Mouse (Mus musculus) small intestine, adult 2 months (tissue): ENCODE results near the gene Adcy4. TPM values are rescaled to one million over a fixed set of nuclear protein-coding genes. Genes with fewer than 3 reads are reported as not detected.
"Not testable (repeated sequence)": the region's sequence is repeated elsewhere in the genome, so short reads cannot be mapped to it uniquely, and the experiment has no call there.

ENCODE experiments used
- H3K27ac ChIP-seq: fragments of 200-500 bp; 2 replicates; pipeline ENCODE4 v1.5.1; 2012; ENCODE audit warnings: low read depth, low read length, control low read depth, inconsistent platforms; ENCODE audit not compliant: insufficient read depth
- H3K27me3 ChIP-seq: fragments of 200-500 bp; 2 replicates; pipeline ENCODE4 v1.6.1; 2012; ENCODE audit warnings: mild to moderate bottlenecking, moderate library complexity, low read length, inconsistent platforms; ENCODE audit not compliant: control insufficient read depth, insufficient read depth
- H3K36me3 ChIP-seq: fragments of 200-500 bp; 2 replicates; pipeline ENCODE4 v1.6.1; 2012; ENCODE audit warnings: mild to moderate bottlenecking, low read length, control low read depth, inconsistent platforms; ENCODE audit not compliant: control insufficient read depth, insufficient read depth
- H3K4me1 ChIP-seq: fragments of 200-500 bp; 2 replicates; pipeline ENCODE4 v1.6.1; 2012; ENCODE audit warnings: low read length, inconsistent platforms, mixed read lengths; ENCODE audit not compliant: control insufficient read depth, insufficient read depth, insufficient read length
- H3K4me3 ChIP-seq: fragments of 200-500 bp; 2 replicates; pipeline ENCODE4 v1.5.1; 2012; ENCODE audit warnings: low read depth, mild to moderate bottlenecking, control low read depth, inconsistent platforms, low read length, moderate library complexity
- CTCF ChIP-seq: fragments of 200-500 bp; IDR thresholded peaks from 2 replicates; pipeline ENCODE4 v1.5.1; 2012; ENCODE audit warnings: low read depth, mild to moderate bottlenecking, control low read depth, inconsistent platforms, low read length, moderate library complexity, mixed read lengths; ENCODE audit not compliant: insufficient replicate concordance, insufficient read length; ENCODE audit errors: extremely low read depth
- POLR2A ChIP-seq: fragments of 200-500 bp; IDR thresholded peaks from 2 replicates; pipeline ENCODE4 v1.6.1; 2012; ENCODE audit warnings: low read depth, mild to moderate bottlenecking, control low read depth, inconsistent platforms, low read length, moderate library complexity
- WGBS: fragments of 180-500 bp; shearing (Covaris S2); methylation state at CpG from one replicate; pipeline ENCODE4 v1.1.7; 2018; 5-methylcytosine and 5-hydroxymethylcytosine counted together
- polyA plus RNA-seq: library from polyadenylated mRNA; depleted of rRNA; stranded (reverse); fragments of >200 nt; gene quantifications from 2 replicates; pipeline ENCODE4 v1.2.3, GENCODE M21; 2012

Adcy4 gene
- polyA plus RNA-seq, 1 experiment: 6.1 TPM

DNA sequence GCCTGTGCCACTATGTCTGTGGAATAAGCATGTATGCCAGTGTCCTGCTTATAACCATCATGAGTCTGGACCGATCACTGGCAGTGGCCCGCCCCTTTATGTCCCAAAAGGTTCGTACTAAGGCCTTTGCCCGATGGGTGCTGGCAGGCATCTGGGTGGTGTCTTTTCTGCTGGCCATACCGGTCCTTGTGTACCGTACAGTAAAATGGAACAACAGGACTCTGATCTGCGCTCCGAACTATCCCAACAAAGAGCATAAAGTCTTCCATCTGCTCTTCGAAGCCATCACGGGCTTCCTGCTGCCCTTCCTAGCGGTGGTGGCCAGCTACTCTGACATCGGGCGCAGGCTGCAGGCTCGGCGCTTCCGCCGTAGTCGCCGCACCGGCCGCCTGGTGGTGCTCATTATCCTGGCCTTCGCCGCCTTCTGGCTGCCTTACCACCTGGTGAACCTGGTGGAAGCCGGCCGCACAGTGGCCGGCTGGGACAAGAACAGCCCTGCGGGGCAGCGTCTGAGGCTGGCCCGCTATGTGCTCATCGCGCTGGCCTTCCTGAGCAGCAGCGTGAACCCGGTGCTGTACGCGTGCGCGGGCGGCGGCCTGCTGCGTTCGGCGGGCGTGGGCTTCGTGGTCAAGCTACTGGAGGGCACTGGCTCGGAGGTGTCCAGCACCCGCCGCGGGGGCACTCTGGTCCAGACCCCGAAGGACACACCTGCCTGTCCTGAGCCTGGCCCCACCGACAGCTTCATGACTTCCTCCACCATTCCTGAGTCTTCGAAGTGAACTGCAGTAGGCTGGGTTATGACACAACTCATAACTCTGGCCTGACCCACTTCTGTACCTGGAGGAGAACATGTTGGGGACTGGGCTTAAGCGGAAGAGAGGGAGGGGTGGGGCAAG, 16.1 kb downstream of the Adcy4 start:
- H3K4me1 ChIP-seq: peaks cover 20% of the 10 kb centered on the region
- H3K27me3 ChIP-seq: 0 out of 2 replicates have a peak, but pooled peaks cover 1% of the 10 kb centered on the region
- 6% methylated on average over 52 of the region's 52 CpGs for WGBS
- H3K36me3 ChIP-seq: no peaks in the 10 kb centered on the region
- H3K4me3 ChIP-seq: peak overlapping the region; percentile 57
- H3K27ac ChIP-seq: no peak overlapping the region
- TF ChIP-seq CTCF: 0 out of 2 replicates have a peak, but pooled peaks have one; percentile 47
- 0 out of 2 replicates have a peak, but pooled peaks have one; percentile 27 for TF ChIP-seq POLR2A

DNA sequence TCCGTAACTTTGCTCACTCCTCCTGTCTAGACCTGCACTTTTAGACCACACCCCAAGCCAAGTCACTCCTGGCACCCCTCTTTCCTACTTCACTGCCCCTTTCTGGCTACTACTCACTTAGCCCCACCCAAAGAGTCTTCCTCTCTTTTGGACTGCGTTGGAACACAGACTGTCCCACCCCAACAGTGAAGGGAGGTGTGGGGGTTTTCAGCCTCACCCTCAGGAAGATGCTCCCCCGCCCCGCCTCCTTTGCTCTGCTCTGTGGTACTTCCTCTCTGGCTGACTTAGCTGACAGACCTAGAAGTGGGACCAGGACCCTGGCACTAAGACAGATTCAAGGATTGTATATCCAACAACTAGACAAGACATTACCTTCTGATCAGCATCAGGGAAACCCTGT, 18.2 kb downstream of the Adcy4 start, which contains the start of gene Ltb4r1:
Gene Ltb4r1 (plus strand): TSS at position 267 of the 400 bp plus-strand sequence.
- H3K27ac ChIP-seq: peak within 1 kb of the TSS; percentile 61; the same call in 1 of the 2 replicates
- WGBS: 60% methylated on average over 4 of the region's 4 CpGs

DNA sequence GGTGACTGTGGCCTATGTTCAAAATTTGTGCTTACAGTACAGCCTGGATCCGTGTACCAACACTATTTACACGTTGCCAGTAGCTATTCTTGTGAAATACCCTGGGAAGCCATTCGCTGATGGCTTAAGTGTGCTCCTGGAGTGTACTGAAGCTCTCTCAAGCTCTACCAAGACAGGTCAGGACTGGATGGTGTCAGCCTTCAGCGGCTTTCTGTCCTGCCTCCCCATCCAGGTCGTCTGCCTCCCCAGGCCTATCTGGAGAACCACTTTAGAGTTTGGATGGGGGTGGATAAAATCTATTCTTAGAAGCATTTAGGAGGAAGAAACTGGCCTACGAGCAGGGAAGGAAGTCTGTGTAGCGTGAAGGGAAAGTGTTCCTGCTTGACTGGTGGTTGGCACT, 20.7 kb downstream of the Adcy4 start:
- H3K4me1 ChIP-seq: peaks cover 16% of the 10 kb centered on the region
- WGBS: 66% methylated on average over 7 of the region's 7 CpGs
- H3K27me3 ChIP-seq: 0 out of 2 replicates have a peak, but pooled peaks cover 13% of the 10 kb centered on the region
- TF ChIP-seq POLR2A (no peak), CTCF (no peak)
- no peak overlapping the region for H3K4me3 ChIP-seq
- H3K36me3 ChIP-seq: no peaks in the 10 kb centered on the region
- H3K27ac ChIP-seq: no peak overlapping the region

More for the DNA sequence above, 18.2 kb downstream of the Adcy4 start, which contains the start of gene Ltb4r1:
- Histone ChIP-seq H3K27me3 (0 out of 2 replicates have a peak, but pooled peaks cover 13% of the 10 kb centered on the region), H3K36me3 (no peaks in the 10 kb centered on the region), H3K4me1 (peaks cover 18% of the 10 kb centered on the region), H3K4me3 (no peak within 1 kb of the TSS)
- TF ChIP-seq POLR2A: no peak

DNA sequence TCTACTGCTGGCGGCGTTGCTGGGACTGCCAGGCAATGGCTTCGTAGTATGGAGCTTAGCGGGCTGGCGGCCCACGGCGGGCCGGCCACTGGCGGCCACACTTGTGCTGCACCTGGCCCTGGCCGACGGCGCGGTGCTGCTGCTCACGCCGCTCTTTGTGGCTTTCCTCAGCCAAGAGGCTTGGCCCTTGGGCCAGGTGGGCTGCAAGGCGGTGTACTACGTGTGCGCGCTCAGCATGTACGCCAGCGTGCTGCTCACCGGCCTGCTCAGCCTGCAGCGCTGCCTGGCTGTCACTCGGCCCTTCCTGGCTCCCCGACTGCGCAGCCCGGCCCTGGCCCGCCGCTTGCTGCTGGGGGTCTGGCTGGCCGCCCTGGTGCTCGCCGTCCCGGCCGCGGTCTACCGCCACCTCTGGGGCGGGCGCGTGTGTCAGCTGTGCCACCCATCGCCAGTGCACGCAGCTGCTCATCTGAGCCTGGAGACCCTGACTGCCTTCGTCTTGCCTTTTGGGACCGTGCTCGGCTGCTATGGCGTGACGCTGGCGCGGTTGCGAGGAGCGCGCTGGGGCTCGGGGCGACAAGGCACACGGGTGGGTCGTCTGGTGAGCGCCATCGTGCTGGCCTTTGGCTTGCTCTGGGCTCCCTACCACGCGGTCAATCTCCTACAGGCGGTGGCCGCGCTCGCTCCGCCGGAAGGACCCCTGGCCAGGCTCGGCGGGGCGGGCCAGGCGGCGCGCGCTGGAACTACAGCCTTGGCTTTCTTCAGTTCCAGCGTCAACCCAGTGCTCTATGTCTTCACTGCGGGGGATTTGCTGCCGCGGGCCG, 21.7 kb downstream of the Adcy4 start:
- 0 out of 2 replicates have a peak, but pooled peaks cover 13% of the 10 kb centered on the region for H3K27me3 ChIP-seq
- 2% methylated on average over 77 of the region's 77 CpGs for WGBS
- no peak overlapping the region for H3K27ac ChIP-seq
- no peaks in the 10 kb centered on the region for H3K36me3 ChIP-seq
- peaks cover 8% of the 10 kb centered on the region for H3K4me1 ChIP-seq
- H3K4me3 ChIP-seq: peak overlapping the region; percentile 60
- TF ChIP-seq CTCF: peak; percentile 26; the same call in 1 of the 2 replicates
- 0 out of 2 replicates have a peak, but pooled peaks have one; percentile 26 for TF ChIP-seq POLR2A

DNA sequence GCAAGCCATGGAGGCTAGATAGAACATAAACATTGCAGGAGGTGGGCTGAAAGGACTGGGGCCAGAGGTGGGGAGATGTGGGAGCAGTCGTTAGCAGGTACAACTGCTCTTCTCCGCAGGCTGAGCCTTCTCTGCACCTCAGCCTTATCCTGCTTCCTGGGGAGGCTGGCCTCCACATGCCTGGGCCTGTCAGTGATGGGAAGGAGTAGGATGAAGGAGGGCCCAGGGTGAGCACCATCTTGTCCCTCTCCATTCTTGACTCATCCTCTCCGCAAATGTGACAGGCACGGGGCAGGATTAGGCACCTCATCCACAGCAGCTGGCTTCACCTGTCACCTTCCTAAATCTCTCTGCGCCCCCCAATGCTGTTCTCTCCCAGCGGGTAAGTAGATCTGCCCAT, 22.7 kb downstream of the Adcy4 start, which contains the start of gene Ltb4r2:
Gene Ltb4r2 (plus strand): TSS at position 266 of the 400 bp plus-strand sequence.
- 0 out of 2 replicates have a peak, but pooled peaks cover 13% of the 10 kb centered on the region for H3K27me3 ChIP-seq
- H3K4me1 ChIP-seq: peaks cover 6% of the 10 kb centered on the region
- H3K4me3 ChIP-seq: peak within 1 kb of the TSS; percentile 60
- H3K36me3 ChIP-seq: peaks cover 3% of the 10 kb centered on the region
- H3K27ac ChIP-seq: no peak within 1 kb of the TSS
- TF ChIP-seq CTCF: no peak
- 92% methylated on average over 6 of the region's 6 CpGs for WGBS

DNA sequence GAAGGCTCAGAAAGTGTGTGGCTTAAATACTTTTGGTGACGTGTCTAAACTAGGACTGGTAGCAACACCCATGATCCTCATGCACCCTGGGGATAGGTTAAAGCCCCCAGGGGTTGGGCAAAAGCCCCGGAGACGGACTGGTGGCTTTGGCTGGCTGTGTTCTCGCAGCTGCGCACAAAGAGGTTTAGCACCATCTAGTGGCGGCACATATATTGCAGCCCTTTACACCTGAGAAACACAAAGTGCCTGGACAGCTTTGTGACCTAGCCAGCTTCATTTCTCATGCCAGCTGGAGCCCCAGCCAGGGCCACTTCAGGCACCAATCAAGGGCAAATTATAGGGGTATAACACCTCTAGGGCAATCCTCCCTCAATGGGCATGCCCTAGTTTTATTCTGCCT, 23.7 kb downstream of the Adcy4 start:
- H3K4me3 ChIP-seq, H3K4me1 ChIP-seq, H3K27ac ChIP-seq: not testable (repeated sequence)
- Histone ChIP-seq H3K27me3 (0 out of 2 replicates have a peak, but pooled peaks cover 13% of the 10 kb centered on the region), H3K36me3 (peaks cover 13% of the 10 kb centered on the region)
- TF ChIP-seq CTCF: peak; percentile 63; the same call in 1 of the 2 replicates
- 0% methylated on average over 6 of the region's 6 CpGs for WGBS

DNA sequence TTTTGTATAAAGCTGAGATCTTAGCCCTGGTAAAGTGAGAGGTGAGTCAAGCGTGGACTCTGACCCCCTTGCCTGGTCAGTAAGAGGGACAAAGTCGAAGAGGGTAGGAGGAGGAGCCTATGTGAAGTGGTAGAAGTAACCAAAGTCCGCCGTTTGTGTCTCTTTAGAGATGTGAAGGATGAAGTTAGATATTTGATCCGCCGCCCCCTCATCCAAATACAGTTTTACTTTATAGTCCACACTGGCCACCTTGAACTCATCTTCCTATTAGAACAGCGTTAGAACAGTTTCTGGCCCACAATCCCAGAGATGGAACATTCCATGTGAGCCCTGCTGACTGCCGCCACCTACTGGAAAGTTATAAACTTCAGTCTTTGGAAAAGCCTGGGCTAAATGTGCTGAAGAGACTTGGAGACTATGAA, 25.5 kb downstream of the Adcy4 start, which contains the start of gene Cideb:
Gene Cideb (minus strand): TSS at position 96 of the 422 bp plus-strand sequence.
- TF ChIP-seq POLR2A (no peak), CTCF (peak; percentile 68; the same call in 1 of the 2 replicates)
- WGBS: 6% methylated on average over 8 of the region's 8 CpGs
- H3K4me3 ChIP-seq: peak within 1 kb of the TSS; percentile 68
- H3K27ac ChIP-seq: peak within 1 kb of the TSS; percentile 100
- peaks cover 6% of the 10 kb centered on the region for H3K4me1 ChIP-seq
- H3K36me3 ChIP-seq: peaks cover 30% of the 10 kb centered on the region
- H3K27me3 ChIP-seq: 0 out of 2 replicates have a peak, but pooled peaks cover 13% of the 10 kb centered on the region
